Mouse (Mus musculus) myocyte (in vitro differentiated cells): ENCODE results near the gene Bmpr2.
"Not testable (repeated sequence)": the region's sequence is repeated elsewhere in the genome, so short reads cannot be mapped to it uniquely, and the experiment has no call there.

Experiments used
- CEBPB ChIP-seq: IDR thresholded peaks from 2 replicates; pipeline ENCODE4 v1.6.1; 2011; ENCODE audit warnings: mild to moderate bottlenecking, moderate library complexity; ENCODE audit not compliant: poor library complexity, insufficient read depth, severe bottlenecking
- E2F4 ChIP-seq: IDR thresholded peaks from one replicate; pipeline ENCODE4 v1.6.1; 2011; ENCODE audit warnings: mild to moderate bottlenecking, control low read depth, moderate library complexity; ENCODE audit not compliant: insufficient read depth
- MAX ChIP-seq: IDR thresholded peaks from one replicate; pipeline ENCODE4 v1.6.1; 2011; ENCODE audit warnings: low read depth, mild to moderate bottlenecking, control low read depth
- MYOD1 ChIP-seq, 3 experiments: IDR thresholded peaks; one replicate each; pipeline ENCODE4 v1.6.1; 2011; ENCODE audit warnings: control low read depth in 2 of 3, low read depth in 2 of 3, mild to moderate bottlenecking in 2 of 3, moderate library complexity in 1 of 3; ENCODE audit not compliant: insufficient read length in 2 of 3, control insufficient read depth in 1 of 3
- MYOG ChIP-seq, 3 experiments: IDR thresholded peaks; one replicate each; pipeline ENCODE4 v1.6.1; 2011; ENCODE audit warnings: control low read depth in 2 of 3, low read depth in 2 of 3, mild to moderate bottlenecking in 2 of 3; ENCODE audit not compliant: insufficient read length in 2 of 3, control insufficient read depth in 1 of 3, insufficient read depth in 1 of 3
- POLR2A ChIP-seq: IDR thresholded peaks from one replicate; pipeline ENCODE4 v1.6.1; 2011; ENCODE audit warnings: low read depth, mild to moderate bottlenecking, control low read depth, moderate library complexity; ENCODE audit not compliant: insufficient read length
- POLR2AphosphoS2 ChIP-seq: IDR thresholded peaks from one replicate; pipeline ENCODE4 v1.6.1; 2011; ENCODE audit warnings: low read depth, control low read depth; ENCODE audit not compliant: insufficient read length
- SRF ChIP-seq: IDR thresholded peaks from one replicate; pipeline ENCODE4 v1.6.1; 2011; ENCODE audit warnings: low read depth; ENCODE audit not compliant: control insufficient read depth, insufficient read length
- TCF12 ChIP-seq: IDR thresholded peaks from one replicate; pipeline ENCODE4 v1.6.1; 2011; ENCODE audit warnings: mild to moderate bottlenecking, control low read depth; ENCODE audit not compliant: poor library complexity, insufficient read depth, severe bottlenecking
- TCF3 ChIP-seq: IDR thresholded peaks from one replicate; pipeline ENCODE4 v1.6.1; 2011; ENCODE audit warnings: low read depth, control low read depth; ENCODE audit not compliant: insufficient read length
- USF1 ChIP-seq: IDR thresholded peaks from one replicate; pipeline ENCODE4 v1.6.1; 2011; ENCODE audit warnings: low read depth, mild to moderate bottlenecking, control low read depth, moderate library complexity

GRCm38 (mm10) chr1:59749724-59750123 is 13.5 kb upstream of the Bmpr2 start:
- not testable (repeated sequence) for TF ChIP-seq USF1; POLR2AphosphoS2; POLR2A; TCF12; MAX; E2F4; MYOG (IDR thresholded peaks at IDR 0.05; ENCODE audit: control insufficient read depth in 1 of 3, insufficient read depth in 1 of 3, insufficient read length in 2 of 3, low read depth in 2 of 3); MYOD1 (IDR thresholded peaks at IDR 0.05; ENCODE audit: control insufficient read depth in 1 of 3, insufficient read length in 2 of 3, low read depth in 2 of 3); TCF3; SRF; CEBPB
